Mouse (Mus musculus): Measurements from ENCODE around the gene Gpx6.

Gene Gpx6

DNA sequence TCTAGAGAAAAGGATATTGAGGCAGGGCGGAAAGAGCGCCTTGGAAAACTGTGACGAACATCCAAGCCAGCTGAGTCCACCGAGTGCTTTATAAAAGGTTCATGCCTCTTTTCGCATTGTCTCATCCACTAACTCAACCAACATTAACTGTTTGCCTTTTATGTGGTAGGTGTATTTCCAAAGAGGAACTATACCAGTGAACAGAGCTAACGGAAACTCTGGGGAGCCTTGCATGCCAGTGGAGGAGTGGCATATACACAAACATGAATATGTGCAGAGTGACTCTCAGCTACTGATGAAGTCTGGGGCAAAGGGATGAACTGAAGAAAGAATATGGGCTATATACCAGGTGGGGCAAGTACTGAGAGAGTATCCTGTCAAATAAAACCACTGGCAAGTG, 11.5 kb downstream of the Gpx6 start:
- no peak for DNase-seq (ENCODE audit: low spot score in 2 of 2)

DNA sequence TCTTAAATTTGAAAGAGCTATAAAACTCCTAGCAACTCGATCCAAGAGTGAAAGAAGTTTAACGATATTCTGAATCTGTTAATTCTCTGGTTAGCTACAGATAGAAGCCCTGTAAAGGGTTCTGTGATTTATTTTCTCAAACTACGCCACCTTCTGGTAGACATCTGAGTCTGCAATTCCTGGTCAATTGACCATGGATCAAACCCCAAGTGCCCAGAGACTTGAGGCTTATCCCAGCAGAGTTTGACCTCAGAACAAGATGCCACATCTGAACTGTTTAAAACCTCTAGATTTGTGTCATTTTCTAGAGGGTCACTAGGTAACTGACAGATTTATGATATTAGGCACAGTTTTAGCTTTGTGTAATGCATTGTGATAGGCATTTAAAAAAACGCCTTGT, 14.3 kb downstream of the Gpx6 start:
- DNase-seq (ENCODE audit: low spot score in 2 of 2) = no peak

DNA sequence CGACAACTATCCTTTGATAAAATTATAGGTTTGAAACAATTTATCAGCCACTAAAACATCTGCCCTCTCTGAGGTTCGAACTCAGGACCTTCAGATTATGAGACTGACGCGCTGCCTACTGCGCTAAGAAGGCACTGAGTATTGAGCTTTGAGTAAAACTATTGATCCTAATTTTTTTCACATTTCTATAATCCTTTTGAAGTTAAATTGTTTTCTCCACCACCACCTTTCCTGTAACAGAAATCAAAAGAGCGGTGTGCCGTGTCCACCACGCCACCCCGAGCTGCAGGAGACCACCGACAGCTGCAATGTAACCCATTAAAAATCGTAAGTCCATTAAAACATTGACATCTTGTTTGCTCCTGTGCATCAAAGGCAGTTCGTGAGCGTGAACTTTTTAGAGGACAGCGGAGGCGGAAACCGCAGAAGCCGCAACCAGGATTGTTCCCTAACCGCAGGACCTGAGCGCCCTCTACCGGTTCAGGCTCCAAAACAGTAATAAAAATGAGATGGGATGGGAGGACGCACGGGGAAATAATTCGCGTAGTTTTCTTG, 14.8 kb downstream of the Gpx6 start:
- peak; percentile 17 to 29 for DNase-seq (ENCODE audit: low spot score in 2 of 2)

DNA sequence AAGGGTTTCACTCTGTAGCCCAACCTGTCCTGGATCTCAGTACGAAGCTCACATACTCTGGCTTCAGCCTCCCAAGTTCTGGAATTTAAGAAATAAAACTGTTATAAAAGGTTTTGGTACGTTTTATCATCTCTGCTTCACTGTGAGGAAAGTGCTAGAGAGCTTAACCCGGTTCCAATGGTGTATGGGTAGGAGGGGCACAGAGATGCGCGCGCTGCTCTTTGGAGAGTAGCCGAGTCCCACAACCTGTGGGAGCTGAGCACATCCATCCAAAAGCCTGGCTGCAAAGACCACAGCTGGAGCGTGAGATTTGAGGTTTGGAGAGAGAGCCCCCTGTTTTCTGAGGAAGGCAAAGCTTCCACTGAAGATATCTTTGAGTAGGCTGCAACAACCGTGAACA, 15.5 kb downstream of the Gpx6 start:
- DNase-seq (ENCODE audit: low spot score in 2 of 2) = no peak

DNA sequence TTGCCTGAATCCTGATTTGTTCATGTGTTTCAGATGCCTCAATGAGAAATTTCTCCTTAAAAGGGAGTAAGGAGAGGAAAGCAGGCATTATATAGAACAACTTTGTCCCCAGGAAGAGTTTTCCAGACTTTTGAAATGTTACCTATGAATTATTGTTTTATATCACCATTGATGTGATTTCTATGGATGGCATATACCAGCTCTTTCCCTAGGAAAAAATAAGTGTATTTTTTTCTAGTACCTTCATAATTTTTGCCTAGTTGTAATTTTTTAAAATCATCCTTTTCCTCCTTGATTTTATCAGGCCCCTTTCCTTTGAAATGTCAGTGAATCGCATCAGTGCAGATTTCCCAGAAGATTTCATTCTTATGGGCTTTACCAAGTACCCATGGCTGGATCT, 34.7 kb downstream of the Gpx6 start, which contains the start of gene Olfr1367:
Olfr1367 (plus strand) TSS at position 301 of the 400 bp plus-strand sequence.
- DNase-seq (ENCODE audit: low spot score in 2 of 2) = no peak

DNA sequence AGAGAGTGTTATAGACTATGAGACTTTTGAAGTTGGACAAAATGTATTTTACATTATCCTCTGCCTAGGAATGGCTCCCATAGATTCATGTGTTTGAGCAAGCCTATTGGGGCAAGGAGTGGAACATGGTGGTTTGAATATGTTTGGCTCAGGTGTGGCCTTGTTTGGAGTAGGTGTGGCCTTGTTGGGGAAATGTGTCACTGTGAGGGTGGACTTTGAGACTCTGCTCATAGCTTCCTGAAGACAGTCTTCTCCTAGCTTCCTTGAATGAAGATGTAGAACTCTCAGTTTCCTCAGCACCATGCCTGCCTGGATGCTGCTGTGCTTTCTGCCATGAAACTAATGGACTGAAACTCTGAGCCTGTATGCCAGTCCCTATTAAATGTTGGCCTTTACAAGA, 38.7 kb downstream of the Gpx6 start:
- no peak for DNase-seq (ENCODE audit: low spot score in 2 of 2)

DNA sequence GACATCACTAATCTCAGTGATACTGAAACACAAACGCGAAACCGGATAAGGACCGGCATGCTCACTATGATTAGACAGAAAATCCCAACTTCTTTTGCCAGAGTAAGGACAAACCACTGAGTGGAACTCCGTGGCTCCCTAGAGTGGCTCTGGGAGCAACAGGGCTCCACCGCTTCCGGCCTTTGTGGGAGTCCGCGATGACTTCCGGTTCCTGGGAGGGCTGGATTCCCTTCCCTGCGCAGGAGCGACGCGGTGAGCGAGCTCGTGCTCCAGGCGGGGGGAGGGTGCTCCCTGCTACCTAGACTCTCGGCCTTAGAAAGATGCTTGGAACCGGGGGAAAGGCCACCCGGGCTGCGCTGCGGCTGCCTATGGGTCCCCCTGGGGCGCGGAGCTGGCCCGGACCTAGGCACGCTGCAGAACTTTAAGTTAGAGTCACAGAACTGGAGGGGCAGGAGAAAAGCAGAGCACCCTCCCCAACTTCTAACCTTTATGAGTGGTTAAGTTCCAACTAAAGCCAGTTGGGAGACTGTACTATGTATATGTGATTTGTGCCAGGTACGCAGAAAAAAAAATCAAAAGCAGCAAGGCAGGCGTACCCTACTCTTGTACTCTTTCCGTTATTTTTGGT, 50.8 kb downstream of the Gpx6 start, which contains the start of gene Zscan12:
Zscan12 (plus strand) TSS at position 200 of the 628 bp plus-strand sequence.
- peak; percentile 48 to 61 for DNase-seq (ENCODE audit: low spot score in 2 of 2)

DNA sequence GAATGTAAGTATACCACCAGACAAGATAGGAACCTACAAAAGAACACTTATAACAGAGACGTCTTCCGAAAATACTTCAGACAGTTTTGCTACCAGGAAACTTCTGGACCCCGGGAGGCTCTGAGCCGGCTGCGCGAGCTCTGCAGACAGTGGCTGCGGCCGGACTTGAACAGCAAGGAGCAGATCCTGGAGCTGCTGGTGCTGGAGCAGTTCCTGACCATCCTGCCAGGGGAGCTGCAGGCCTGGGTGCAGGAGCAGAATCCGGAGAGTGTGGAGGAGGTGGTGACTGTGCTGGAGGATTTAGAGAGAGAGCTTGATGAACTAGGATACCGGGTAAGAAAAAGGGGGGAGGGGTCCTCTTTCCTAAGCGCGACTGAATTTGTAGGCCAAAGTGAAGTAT, 51.8 kb downstream of the Gpx6 start:
- no peak for DNase-seq (ENCODE audit: low spot score in 2 of 2)

DNA sequence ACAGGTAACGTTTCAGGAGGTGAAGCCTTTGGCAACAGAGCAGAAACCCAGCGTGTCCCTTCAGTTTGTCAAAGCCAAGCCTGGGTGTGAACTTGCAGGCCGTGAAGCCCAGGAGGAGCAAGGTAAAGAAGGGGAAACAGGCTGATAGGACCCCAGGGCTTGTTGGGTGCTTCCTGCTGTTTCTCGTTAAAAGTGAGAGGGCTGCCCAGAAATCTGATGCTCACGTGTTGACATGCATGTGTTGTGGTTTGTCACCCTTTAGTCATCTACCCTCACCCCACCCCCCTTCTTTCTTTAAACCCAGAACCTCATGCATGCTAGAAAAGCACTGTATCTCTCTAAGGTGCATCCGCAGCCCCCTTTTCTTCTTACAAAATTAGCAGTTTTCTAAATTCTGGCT, 54.7 kb downstream of the Gpx6 start:
- no peak for DNase-seq (ENCODE audit: low spot score in 2 of 2)
